Mouse (Mus musculus) CH12.LX (cell line): ENCODE results near the gene Bcl6b. TPM values are rescaled to one million over a fixed set of nuclear protein-coding genes. Genes with fewer than 3 reads are reported as not detected.

Source experiments
- DNase-seq: peaks from one replicate; pipeline ENCODE4 v3.0.0-alpha.2; 2013; ENCODE audit errors: extremely low read depth
- H3K27ac ChIP-seq: 2 replicates; pipeline ENCODE4 v1.5.1; 2012; ENCODE audit warnings: low read depth, mild to moderate bottlenecking, control low read depth, moderate library complexity; ENCODE audit not compliant: insufficient read depth
- H3K27me3 ChIP-seq: replicated peaks from 2 replicates; pipeline ENCODE3; 2012; ENCODE audit warnings: inconsistent platforms
- H3K36me3 ChIP-seq, 2 experiments: replicated peaks in 1 of 2; 2 replicates each; pipeline versions ENCODE3 to v1.6.1; 2012; ENCODE audit warnings: inconsistent platforms in 1 of 2, low read length in 1 of 2, mild to moderate bottlenecking in 1 of 2, mixed read lengths in 1 of 2, moderate library complexity in 1 of 2; ENCODE audit not compliant: control insufficient read depth in 1 of 2, insufficient read depth in 1 of 2
- H3K4me1 ChIP-seq, 2 experiments: 2 replicates each; pipeline ENCODE4 v1.6.1; 2012; ENCODE audit warnings: inconsistent platforms in 1 of 2, moderate library complexity in 1 of 2; ENCODE audit not compliant: insufficient read depth in 2 of 2, control insufficient read depth in 1 of 2
- H3K4me2 ChIP-seq: 2 replicates; pipeline ENCODE4 v1.6.1; 2012; ENCODE audit warnings: low read depth, mild to moderate bottlenecking, control low read depth; ENCODE audit not compliant: poor library complexity, insufficient read depth, severe bottlenecking
- H3K4me3 ChIP-seq, 3 experiments: fragments of 150-350 bp in 1 of 3; sonication (generic) in 1 of 3; replicated peaks in 1 of 3; 2 replicates each; pipeline versions ENCODE3 to v1.5.1; 2011 to 2012; ENCODE audit warnings: low read depth in 2 of 3, low read length in 2 of 3, mild to moderate bottlenecking in 2 of 3, moderate library complexity in 2 of 3, control low read depth in 1 of 3, improper control_type of control experiment in 1 of 3, inconsistent platforms in 1 of 3, mixed read lengths in 1 of 3; ENCODE audit not compliant: poor library complexity in 1 of 3
- H3K79me2 ChIP-seq: replicated peaks from 2 replicates; pipeline ENCODE4 v1.6.1; 2012; ENCODE audit warnings: mild to moderate bottlenecking, moderate library complexity; ENCODE audit not compliant: control insufficient read depth, poor library complexity, insufficient read depth, severe bottlenecking; ENCODE audit errors: extremely low read depth
- H3K9ac ChIP-seq: 2 replicates; pipeline ENCODE4 v1.6.1; 2012; ENCODE audit warnings: low read depth, mild to moderate bottlenecking, control low read depth, moderate library complexity; ENCODE audit not compliant: insufficient read depth
- H3K9me3 ChIP-seq: replicated peaks from 2 replicates; pipeline ENCODE3; 2012; ENCODE audit warnings: low read length, inconsistent platforms, mixed read lengths
- BHLHE40 ChIP-seq: IDR thresholded peaks from 2 replicates; pipeline ENCODE4 v1.6.1; 2011; ENCODE audit warnings: mild to moderate bottlenecking, low read depth, low read length, improper control_type of control experiment
- CHD1 ChIP-seq: IDR thresholded peaks from 2 replicates; pipeline ENCODE4 v1.6.1; 2012; ENCODE audit warnings: low read depth, low read length, improper control_type of control experiment, inconsistent platforms
- CTCF ChIP-seq, 2 experiments: IDR thresholded peaks in 1 of 2; conservative IDR thresholded peaks in 1 of 2; 2 replicates each; pipeline ENCODE4 v1.5.1; 2011 to 2012; ENCODE audit warnings: low read depth in 2 of 2, low read length in 2 of 2, improper control_type of control experiment in 1 of 2, inconsistent platforms in 1 of 2, mild to moderate bottlenecking in 1 of 2, moderate library complexity in 1 of 2
- EP300 ChIP-seq: IDR thresholded peaks from 2 replicates; pipeline ENCODE4 v1.6.1; 2011; ENCODE audit warnings: low read length, improper control_type of control experiment
- IRF4 ChIP-seq: IDR thresholded peaks from 2 replicates; pipeline ENCODE4 v1.6.1; 2014; ENCODE audit warnings: low read depth, mild to moderate bottlenecking, inconsistent platforms, low read length, improper control_type of control experiment
- JUN ChIP-seq: IDR thresholded peaks from 2 replicates; pipeline ENCODE4 v1.6.1; 2011; ENCODE audit warnings: low read depth, mild to moderate bottlenecking, low read length, improper control_type of control experiment, moderate library complexity; ENCODE audit not compliant: insufficient read depth
- KAT2A ChIP-seq: IDR thresholded peaks from 2 replicates; pipeline ENCODE4 v1.6.1; 2012; ENCODE audit warnings: low read length, improper control_type of control experiment, inconsistent platforms; ENCODE audit not compliant: insufficient replicate concordance
- MAFK ChIP-seq: IDR thresholded peaks from 2 replicates; pipeline ENCODE4 v1.6.1; 2011; ENCODE audit warnings: low read length, improper control_type of control experiment; ENCODE audit not compliant: insufficient replicate concordance
- MXI1 ChIP-seq: IDR thresholded peaks from 2 replicates; pipeline ENCODE4 v1.6.1; 2011; ENCODE audit warnings: mild to moderate bottlenecking, low read depth, low read length, improper control_type of control experiment
- MYC ChIP-seq: IDR thresholded peaks from 2 replicates; pipeline ENCODE4 v1.6.1; 2011; ENCODE audit warnings: low read depth, mild to moderate bottlenecking, improper control_type of control experiment, low read length
- NELFE ChIP-seq: IDR thresholded peaks from 2 replicates; pipeline ENCODE4 v1.6.1; 2011; ENCODE audit warnings: low read depth, low read length, improper control_type of control experiment
- PAX5 ChIP-seq: IDR thresholded peaks from 2 replicates; pipeline ENCODE4 v1.6.1; 2012; ENCODE audit warnings: low read length, inconsistent platforms, mixed read lengths
- POLR2A ChIP-seq: IDR thresholded peaks from 2 replicates; pipeline ENCODE4 v1.6.1; 2011; ENCODE audit warnings: low read depth, mild to moderate bottlenecking, improper control_type of control experiment, low read length
- RCOR1 ChIP-seq: conservative IDR thresholded peaks from 2 replicates; pipeline ENCODE4 v1.6.1; 2012; ENCODE audit warnings: low read depth, mild to moderate bottlenecking, inconsistent platforms, low read length, improper control_type of control experiment
- SIN3A ChIP-seq: IDR thresholded peaks from 2 replicates; pipeline ENCODE4 v1.6.1; 2012; ENCODE audit warnings: low read length, improper control_type of control experiment, inconsistent platforms
- SMC3 ChIP-seq: IDR thresholded peaks from 2 replicates; pipeline ENCODE4 v1.6.1; 2011; ENCODE audit warnings: low read depth, low read length, improper control_type of control experiment
- TBP ChIP-seq: conservative IDR thresholded peaks from 2 replicates; pipeline ENCODE4 v1.6.1; 2011; ENCODE audit warnings: low read depth, low read length, improper control_type of control experiment
- TCF12 ChIP-seq: IDR thresholded peaks from 2 replicates; pipeline ENCODE4 v1.6.1; 2014; ENCODE audit warnings: low read depth, mild to moderate bottlenecking, inconsistent platforms, low read length, improper control_type of control experiment
- USF1 ChIP-seq: IDR thresholded peaks from 2 replicates; pipeline ENCODE4 v1.6.1; 2014; ENCODE audit warnings: low read depth, mild to moderate bottlenecking, inconsistent platforms, low read length, improper control_type of control experiment
- ZC3H11A ChIP-seq: IDR thresholded peaks from 2 replicates; pipeline ENCODE4 v1.6.1; 2012; ENCODE audit warnings: low read depth, mild to moderate bottlenecking, inconsistent platforms, low read length, improper control_type of control experiment
- ZKSCAN1 ChIP-seq: IDR thresholded peaks from 2 replicates; pipeline ENCODE4 v1.6.1; 2012; ENCODE audit warnings: low read depth, inconsistent platforms, low read length, improper control_type of control experiment, borderline replicate concordance
- ZMIZ1 ChIP-seq: IDR thresholded peaks from 2 replicates; pipeline ENCODE4 v1.6.1; 2012; ENCODE audit warnings: low read depth, mild to moderate bottlenecking, inconsistent platforms, low read length, improper control_type of control experiment
- dilution Hi-C: fragments of 300-500 bp; cut with MboI; formaldehyde crosslinking; loops from 2 replicates; pipeline ENCODE4 v1.14.3; 2020; ENCODE audit warnings: low sequenced_read_pairs; ENCODE audit not compliant: extremely low pct_unique_long_range_greater_than_20kb, extremely low pct_ligation_motif_present
- in situ Hi-C: fragments of 300-500 bp; cut with MboI; formaldehyde crosslinking; loops from 3 replicates; pipeline ENCODE4 v1.14.3; 2019; ENCODE audit warnings: low sequenced_read_pairs, low pct_ligation_motif_present, low pct_unique_long_range_greater_than_20kb, mixed read lengths
- polyA plus RNA-seq: library from polyadenylated mRNA; unstranded; fragments of >175 nt; gene quantifications from 2 replicates; pipeline ENCODE4 v1.2.1, GENCODE M21; 2012; ENCODE audit warnings: low read depth; ENCODE audit not compliant: insufficient read length
- total RNA-seq, 2 experiments: library from RNA; depleted of rRNA; stranded (reverse); fragments of 300-350 nt in 1 of 2; fragments of >200 nt in 1 of 2; gene quantifications; 2 replicates each; pipeline ENCODE4 v1.2.3; 2012 to 2014

Bcl6b gene
- total and polyA plus RNA-seq, 3 experiments, result 0.54 to 1.7 (median 0.71) TPM

DNA sequence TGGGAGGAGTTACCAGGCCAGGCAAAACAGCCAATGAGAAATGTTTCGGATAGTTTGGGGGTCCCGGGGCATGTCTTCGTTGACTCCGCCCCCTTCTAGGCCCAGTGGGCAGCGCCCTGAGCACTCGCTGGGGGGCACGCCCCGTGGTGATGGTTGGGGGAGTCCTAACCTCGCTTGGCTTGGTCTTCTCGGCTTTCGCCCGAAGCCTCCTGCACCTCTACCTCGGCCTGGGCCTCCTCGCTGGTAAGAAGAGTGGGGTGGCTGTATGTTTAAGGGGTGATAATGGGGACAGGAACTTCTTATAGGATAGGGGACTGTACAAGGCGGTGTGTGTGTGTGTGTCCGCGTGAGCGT, 14.8 kb downstream of the Bcl6b start:
- H3K27ac ChIP-seq, result no peak overlapping the region
- H3K9ac ChIP-seq, result no peak overlapping the region
- no peak for DNase-seq
- in situ Hi-C loops (no loop called here), dilution Hi-C loops (no loop called here)
- H3K4me3 ChIP-seq, result no peak overlapping the region
- H3K27me3 ChIP-seq, result no peaks in the 10 kb centered on the region
- H3K79me2 ChIP-seq, result no peaks in the 10 kb centered on the region
- TF ChIP-seq SMC3 (no peak), MAFK (no peak), PAX5 (no peak), RCOR1 (no peak), NELFE (no peak), POLR2A (no peak; the same call in 1 of the 2 replicates), ZC3H11A (no peak), EP300 (no peak), MXI1 (no peak), BHLHE40 (no peak), IRF4 (no peak), CHD1 (no peak)
- H3K4me1 ChIP-seq, result peaks cover 9 to 18% of the 10 kb centered on the region in 2 experiments; a peak in 3 of 4 replicates
- H3K4me2 ChIP-seq, result no peak overlapping the region
- no peaks in the 10 kb centered on the region for H3K9me3 ChIP-seq
- H3K36me3 ChIP-seq, result peaks cover 5 to 48% of the 10 kb centered on the region in 2 experiments

- Histone ChIP-seq H3K9ac (no peak overlapping the region), H3K4me3 (no peak overlapping the region), H3K4me1 (peaks cover 8 to 13% of the 10 kb centered on the region in 2 experiments; a peak in 3 of 4 replicates), H3K4me2 (no peak overlapping the region), H3K27ac (no peak overlapping the region), H3K27me3 (no peaks in the 10 kb centered on the region), H3K9me3 (no peaks in the 10 kb centered on the region), H3K36me3 (peaks cover 5 to 48% of the 10 kb centered on the region in 2 experiments), H3K79me2 (no peaks in the 10 kb centered on the region)
- in situ Hi-C loops, result no loop called here
- TF ChIP-seq TCF12 (no peak), MXI1 (no peak), MYC (no peak), JUN (no peak), BHLHE40 (no peak), ZKSCAN1 (no peak), PAX5 (no peak), ZC3H11A (no peak), SIN3A (no peak), ZMIZ1 (no peak), KAT2A (no peak), SMC3 (no peak), TBP (no peak), USF1 (no peak), CTCF (conservative IDR thresholded peaks at IDR 0.05 in 1 of 2, IDR thresholded peaks at IDR 0.05 in 1 of 2; ENCODE audit: low read depth in 2 of 2, low read length in 2 of 2) (no peak), RCOR1 (no peak)
- dilution Hi-C loops, result no loop called here
- no peak for DNase-seq
Measured at GRCm38 (mm10) chr11:70214191-70214855, 15.3 kb downstream of the Bcl6b start.
